Mouse (Mus musculus): Measurements from ENCODE around the gene Sept1. TPM values are rescaled to one million over a fixed set of nuclear protein-coding genes. Genes with fewer than 3 reads are reported as not detected.

Gene Sept1
- polyA plus RNA-seq, 1 experiment from 2014 or later = 28.2 TPM

GRCm38 (mm10) chr7:127208295-127208552 lies 24.7 kb downstream of the Sept1 start, which contains the start of gene Tbc1d10b:
Tbc1d10b (minus strand) TSS chr7:127208468.
- H3K9me3 ChIP-seq (replicated peaks) = no peaks in the 10 kb centered on the region
- H3K27me3 ChIP-seq (replicated peaks) = no peaks in the 10 kb centered on the region
- peak; percentile 68 for ATAC-seq (ENCODE audit: insufficient number of reproducible peaks, low FRiP score)
- peaks cover 17% of the 10 kb centered on the region for H3K36me3 ChIP-seq
- peak within 1 kb of the TSS; percentile 98 for H3K4me3 ChIP-seq
- under 1% methylated on average over 28 of the region's 44 CpGs for WGBS
- peak within 1 kb of the TSS; percentile 99 for H3K4me2 ChIP-seq
- peak within 1 kb of the TSS; percentile 99 for H3K9ac ChIP-seq
- H3K4me1 ChIP-seq (replicated peaks) = peaks cover 38% of the 10 kb centered on the region
- peak within 1 kb of the TSS; percentile 92 for H3K27ac ChIP-seq (ENCODE audit: poor library complexity, severe bottlenecking)

DNA sequence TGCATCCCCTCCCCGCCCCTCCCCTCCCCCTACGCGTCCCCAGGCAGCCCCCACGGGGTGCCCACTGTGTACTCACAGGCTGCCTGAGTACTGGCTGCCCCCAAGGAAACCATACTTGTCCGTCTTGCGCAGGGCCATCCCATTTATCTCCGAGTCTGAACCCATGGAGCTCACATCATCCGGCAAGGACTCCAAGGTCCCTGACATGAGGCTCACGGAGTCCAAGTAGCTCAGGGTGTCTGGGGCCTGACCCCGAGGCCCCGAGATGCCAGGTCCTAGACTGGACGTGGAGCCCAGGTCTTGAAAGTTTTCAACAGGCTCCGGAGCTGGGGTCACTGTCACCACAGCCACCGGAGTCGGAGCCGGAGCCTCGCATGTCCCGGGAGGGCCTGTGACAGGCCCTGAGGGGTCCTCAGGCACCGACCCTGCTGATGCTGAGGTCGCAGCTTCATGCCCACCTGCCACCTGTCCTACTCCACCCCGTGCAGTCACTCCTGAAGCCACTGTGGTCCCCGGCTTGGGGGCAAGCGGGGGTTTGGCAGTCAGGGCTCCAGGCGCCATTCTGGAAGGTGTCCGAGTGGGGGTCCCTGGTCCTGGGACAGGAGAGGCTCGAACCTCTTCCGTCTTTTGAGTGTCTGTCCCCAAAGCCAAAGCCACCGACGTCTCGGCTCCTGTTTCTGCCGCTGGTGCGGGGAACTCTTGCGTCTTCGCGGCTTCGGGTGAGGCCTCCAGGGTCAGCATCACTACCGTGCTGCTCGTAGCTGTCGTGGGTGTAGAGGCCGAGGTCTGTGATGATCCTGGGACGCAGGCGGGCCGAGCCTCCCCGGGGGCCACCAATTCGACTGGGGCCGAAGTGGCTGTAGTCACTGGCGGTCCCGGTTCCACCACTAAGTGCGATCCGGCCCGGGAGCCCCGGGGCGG lies 25.3 kb downstream of the Sept1 start:
- peak overlapping the region; percentile 98 for H3K4me3 ChIP-seq
- H3K36me3 ChIP-seq = peaks cover 23% of the 10 kb centered on the region
- no peaks in the 10 kb centered on the region for H3K27me3 ChIP-seq (replicated peaks)
- H3K9ac ChIP-seq = peak overlapping the region; percentile 99
- WGBS = under 1% methylated on average over 51 of the region's 53 CpGs
- no peaks in the 10 kb centered on the region for H3K9me3 ChIP-seq (replicated peaks)
- peaks cover 38% of the 10 kb centered on the region for H3K4me1 ChIP-seq (replicated peaks)
- H3K4me2 ChIP-seq = peak overlapping the region; percentile 99
- 0 out of 2 replicates have a peak, but pooled peaks have one; percentile 3 for ATAC-seq (ENCODE audit: insufficient number of reproducible peaks, low FRiP score)
- peak overlapping the region; percentile 92 for H3K27ac ChIP-seq (ENCODE audit: poor library complexity, severe bottlenecking)

- H3K4me1 ChIP-seq (replicated peaks) = peaks cover 38% of the 10 kb centered on the region
- peak overlapping the region; percentile 99 for H3K4me2 ChIP-seq
- 0 out of 2 replicates have a peak overlapping the region, but pooled peaks have one; percentile 92 for H3K27ac ChIP-seq (ENCODE audit: poor library complexity, severe bottlenecking)
- peaks cover 31% of the 10 kb centered on the region for H3K36me3 ChIP-seq
- H3K27me3 ChIP-seq (replicated peaks) = no peaks in the 10 kb centered on the region
- 45% methylated on average over 2 of the region's 2 CpGs for WGBS
- peak overlapping the region; percentile 99 for H3K9ac ChIP-seq
- peak overlapping the region; percentile 98 for H3K4me3 ChIP-seq
- H3K9me3 ChIP-seq (replicated peaks) = no peaks in the 10 kb centered on the region
- ATAC-seq (ENCODE audit: insufficient number of reproducible peaks, low FRiP score) = no peak
These were observed 26.3 kb downstream of the Sept1 start for GRCm38 (mm10) chr7:127206606-127207005.

DNA sequence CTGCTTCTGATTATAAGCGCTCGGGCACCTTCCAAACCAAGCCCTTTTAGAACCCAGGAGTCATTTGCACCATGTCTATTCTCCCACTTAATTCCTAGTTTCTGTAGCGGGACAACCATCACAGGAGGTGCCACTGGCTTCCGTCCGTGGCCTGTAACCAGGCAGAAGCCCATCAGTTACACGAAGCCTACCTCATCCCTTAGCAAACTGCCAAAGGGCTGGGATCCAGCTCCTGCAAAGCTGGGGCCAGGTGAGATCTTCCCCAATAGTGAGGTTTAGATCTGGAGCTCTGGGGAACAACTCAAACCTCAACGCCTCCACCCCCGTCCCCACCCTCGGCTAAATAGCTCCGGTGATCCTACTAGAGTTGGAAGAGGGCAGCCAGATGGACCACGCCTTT lies 36.4 kb downstream of the Sept1 start:
- no peak for ATAC-seq (ENCODE audit: insufficient number of reproducible peaks, low FRiP score)
- Histone ChIP-seq H3K4me2 (peak overlapping the region; percentile 85), H3K27ac (ENCODE audit: poor library complexity, severe bottlenecking) (peak overlapping the region; percentile 62), H3K9ac (peak overlapping the region; percentile 76), H3K27me3 (replicated peaks) (no peaks in the 10 kb centered on the region), H3K4me3 (peak overlapping the region; percentile 86), H3K36me3 (peaks cover 81% of the 10 kb centered on the region), H3K9me3 (replicated peaks) (no peaks in the 10 kb centered on the region), H3K4me1 (replicated peaks) (peaks cover 20% of the 10 kb centered on the region)
- WGBS = 52% methylated on average over 11 of the region's 11 CpGs

- WGBS = under 1% methylated on average over 51 of the region's 51 CpGs
- H3K4me2 ChIP-seq = peak within 1 kb of the TSS; percentile 85
- H3K27me3 ChIP-seq (replicated peaks) = no peaks in the 10 kb centered on the region
- ATAC-seq (ENCODE audit: insufficient number of reproducible peaks, low FRiP score) = peak; percentile 93
- H3K4me1 ChIP-seq (replicated peaks) = peaks cover 20% of the 10 kb centered on the region
- H3K27ac ChIP-seq (ENCODE audit: poor library complexity, severe bottlenecking) = peak within 1 kb of the TSS; percentile 90
- peak within 1 kb of the TSS; percentile 86 for H3K4me3 ChIP-seq
- peaks cover 79% of the 10 kb centered on the region for H3K36me3 ChIP-seq
- peak within 1 kb of the TSS; percentile 85 for H3K9ac ChIP-seq
- H3K9me3 ChIP-seq (replicated peaks) = no peaks in the 10 kb centered on the region
These were observed 37.2 kb downstream of the Sept1 start, which contains the start of gene Cd2bp2 for GRCm38 (mm10) chr7:127195544-127196295. Cd2bp2 (minus strand) TSS chr7:127196050.

GRCm38 (mm10) chr7:127194633-127195029 lies 38.3 kb downstream of the Sept1 start:
- no peaks in the 10 kb centered on the region for H3K27me3 ChIP-seq (replicated peaks)
- peak overlapping the region; percentile 85 for H3K4me2 ChIP-seq
- 72% methylated on average over 7 of the region's 7 CpGs for WGBS
- no peak for ATAC-seq (ENCODE audit: insufficient number of reproducible peaks, low FRiP score)
- peaks cover 68% of the 10 kb centered on the region for H3K36me3 ChIP-seq
- peaks cover 20% of the 10 kb centered on the region for H3K4me1 ChIP-seq (replicated peaks)
- H3K4me3 ChIP-seq = peak overlapping the region; percentile 86
- H3K9ac ChIP-seq = peak overlapping the region; percentile 85
- H3K9me3 ChIP-seq (replicated peaks) = no peaks in the 10 kb centered on the region
- peak overlapping the region; percentile 90; the same call in 1 of the 2 replicates for H3K27ac ChIP-seq (ENCODE audit: poor library complexity, severe bottlenecking)

- H3K36me3 ChIP-seq = peaks cover 63% of the 10 kb centered on the region
- peak overlapping the region; percentile 85 for H3K4me2 ChIP-seq
- no peak overlapping the region for H3K27ac ChIP-seq (ENCODE audit: poor library complexity, severe bottlenecking)
- no peaks in the 10 kb centered on the region for H3K27me3 ChIP-seq (replicated peaks)
- H3K4me1 ChIP-seq (replicated peaks) = peaks cover 22% of the 10 kb centered on the region
- H3K9ac ChIP-seq = peak overlapping the region; percentile 85; the same call in 1 of the 2 replicates
- ATAC-seq (ENCODE audit: insufficient number of reproducible peaks, low FRiP score) = no peak
- peak overlapping the region; percentile 86 for H3K4me3 ChIP-seq
- 91% methylated on average over 17 of the region's 17 CpGs for WGBS
- no peaks in the 10 kb centered on the region for H3K9me3 ChIP-seq (replicated peaks)
These were observed 38.8 kb downstream of the Sept1 start for GRCm38 (mm10) chr7:127194011-127194632.

GRCm38 (mm10) chr7:127192989-127193388 lies 39.9 kb downstream of the Sept1 start:
- WGBS = 93% methylated on average over 5 of the region's 5 CpGs
- H3K9me3 ChIP-seq (replicated peaks) = no peaks in the 10 kb centered on the region
- peaks cover 52% of the 10 kb centered on the region for H3K36me3 ChIP-seq
- no peak overlapping the region for H3K4me2 ChIP-seq
- H3K27ac ChIP-seq (ENCODE audit: poor library complexity, severe bottlenecking) = no peak overlapping the region
- no peak for ATAC-seq (ENCODE audit: insufficient number of reproducible peaks, low FRiP score)
- no peaks in the 10 kb centered on the region for H3K27me3 ChIP-seq (replicated peaks)
- no peak overlapping the region for H3K4me3 ChIP-seq
- H3K4me1 ChIP-seq (replicated peaks) = peaks cover 28% of the 10 kb centered on the region
- H3K9ac ChIP-seq = no peak overlapping the region

DNA sequence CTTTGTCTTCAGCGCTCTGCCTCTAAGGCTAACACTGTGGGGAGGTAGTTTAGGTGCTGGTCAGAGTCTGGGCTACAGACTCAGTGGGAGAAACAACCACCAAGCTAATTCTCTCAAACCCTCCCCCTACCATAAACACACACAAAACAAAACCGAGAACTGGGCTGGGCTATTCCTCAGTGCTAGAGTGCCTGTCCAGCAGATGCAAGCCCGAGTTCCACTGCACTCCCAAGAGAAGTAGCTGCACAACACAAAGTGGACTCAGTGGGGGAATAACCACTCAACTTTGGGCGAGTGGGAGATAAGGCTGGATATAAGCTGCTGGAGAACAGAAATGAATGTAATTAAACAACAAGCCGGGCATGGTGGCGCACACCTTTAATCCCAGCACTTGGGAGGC lies 42.3 kb downstream of the Sept1 start:
- Histone ChIP-seq H3K27ac (ENCODE audit: poor library complexity, severe bottlenecking) (no peak overlapping the region), H3K9me3 (replicated peaks) (no peaks in the 10 kb centered on the region), H3K4me2 (no peak overlapping the region), H3K27me3 (replicated peaks) (no peaks in the 10 kb centered on the region), H3K9ac (no peak overlapping the region), H3K36me3 (peaks cover 39% of the 10 kb centered on the region), H3K4me3 (no peak overlapping the region), H3K4me1 (replicated peaks) (peaks cover 21% of the 10 kb centered on the region)
- ATAC-seq (ENCODE audit: insufficient number of reproducible peaks, low FRiP score) = no peak
- 77% methylated on average over 6 of the region's 6 CpGs for WGBS

DNA sequence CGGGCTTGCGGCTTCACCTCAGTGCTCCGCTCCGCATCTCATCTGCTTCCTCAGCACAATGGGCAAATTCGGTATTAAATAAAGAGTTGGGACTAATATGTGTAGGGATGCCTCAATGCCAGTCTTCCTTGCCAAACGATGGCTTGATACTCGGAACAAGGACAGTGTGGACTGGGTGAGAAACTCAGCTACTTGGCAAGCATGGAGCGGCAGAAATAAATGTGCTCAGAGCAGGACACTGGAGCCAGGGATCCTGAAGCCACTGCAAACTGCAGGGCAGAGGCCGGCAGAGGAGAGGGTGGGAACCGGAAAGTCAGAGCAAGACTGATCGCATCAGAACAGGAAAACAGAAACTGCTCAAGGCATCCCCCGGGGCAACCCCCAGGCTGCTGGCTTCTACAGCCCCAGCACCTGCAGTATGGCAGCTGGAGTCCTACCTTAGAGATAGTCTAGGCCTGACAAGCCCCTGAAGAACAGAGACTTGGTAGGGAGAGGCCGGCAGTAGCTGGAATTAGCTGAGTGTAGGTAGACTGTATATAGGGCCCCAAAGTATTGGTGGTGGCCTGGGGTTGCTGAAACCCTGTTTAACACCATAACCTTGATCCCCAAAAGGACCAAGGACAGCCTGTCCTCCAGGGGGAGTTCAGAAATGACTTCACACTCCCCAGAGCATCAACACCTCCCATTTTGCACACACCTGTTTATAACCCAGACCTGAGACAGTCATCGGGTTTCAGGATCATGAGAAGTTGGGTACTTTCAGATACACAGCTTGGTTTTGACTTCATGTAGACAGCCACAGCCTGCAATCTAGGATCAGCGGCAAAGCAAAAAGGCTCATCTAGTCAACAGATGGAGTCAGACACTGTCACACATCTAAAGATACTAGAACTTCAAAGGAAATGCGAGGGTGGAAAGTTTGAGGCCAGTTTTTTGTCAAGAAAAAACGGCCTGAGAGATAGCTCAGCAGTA lies 44.3 kb downstream of the Sept1 start:
- no peaks in the 10 kb centered on the region for H3K9me3 ChIP-seq (replicated peaks)
- H3K27me3 ChIP-seq (replicated peaks) = no peaks in the 10 kb centered on the region
- H3K4me1 ChIP-seq (replicated peaks) = peaks cover 8% of the 10 kb centered on the region; the same call in 1 of the 2 replicates
- H3K4me3 ChIP-seq = no peak overlapping the region
- no peak overlapping the region for H3K4me2 ChIP-seq
- peaks cover 27% of the 10 kb centered on the region for H3K36me3 ChIP-seq
- ATAC-seq (ENCODE audit: insufficient number of reproducible peaks, low FRiP score) = peak; percentile 49; the same call in 1 of the 2 replicates
- WGBS = 71% methylated on average over 17 of the region's 17 CpGs
- H3K9ac ChIP-seq = 0 out of 2 replicates have a peak overlapping the region, but pooled peaks have one; percentile 0
- H3K27ac ChIP-seq (ENCODE audit: poor library complexity, severe bottlenecking) = no peak overlapping the region

Measured in heart, embryonic 12.5 days (tissue).